Mouse (Mus musculus): ENCODE data around the gene Cars. TPM values are rescaled to one million over a fixed set of nuclear protein-coding genes. Genes with fewer than 3 reads are reported as not detected.
A peak's percentile ranks its signal among the peaks of the same experiment; 100 is the strongest.
"Not testable (repeated sequence)": the region's sequence is repeated elsewhere in the genome, so short reads cannot be mapped to it uniquely, and the experiment has no call there.

The Cars gene
- total RNA-seq, 2 experiments from 2014 or later: 20.4 to 20.6 TPM

- peak; percentile 57 to 69 for DNase-seq
Measured at GRCm38 (mm10) chr7:143587586-143587985, 12.3 kb downstream of the Cars start.

- DNase-seq: peak; percentile 66 to 82
Measured at GRCm38 (mm10) chr7:143583956-143584355, 15.9 kb downstream of the Cars start.

- DNase-seq: no peak
Measured at GRCm38 (mm10) chr7:143583025-143583424, 16.9 kb downstream of the Cars start.

- DNase-seq: no peak
Measured at GRCm38 (mm10) chr7:143575751-143576150, 24.1 kb downstream of the Cars start.

- DNase-seq: no peak
Measured at GRCm38 (mm10) chr7:143565648-143566039, 34.2 kb downstream of the Cars start.

- no peak for DNase-seq
Measured at GRCm38 (mm10) chr7:143565015-143565647, 34.8 kb downstream of the Cars start.

GRCm38 (mm10) chr7:143563787-143564186 lies 36.1 kb downstream of the Cars start:
- DNase-seq: no peak

GRCm38 (mm10) chr7:143557616-143558015 lies 42.3 kb downstream of the Cars start:
- no peak for DNase-seq

GRCm38 (mm10) chr7:143556964-143557610 lies 42.8 kb downstream of the Cars start:
- peak; percentile 43 to 50 for DNase-seq

GRCm38 (mm10) chr7:143549588-143550220 lies 50.2 kb downstream of the Cars start:
- DNase-seq: peak in 1 of 2 experiments; percentile 10

- DNase-seq: peak; percentile 100
Measured at GRCm38 (mm10) chr7:143548976-143549457, 50.9 kb downstream of the Cars start, which contains the start of gene Nap1l4. Gene Nap1l4 (minus strand): TSS chr7:143549106.

GRCm38 (mm10) chr7:143548231-143548961 lies 51.5 kb downstream of the Cars start:
- no peak for DNase-seq

GRCm38 (mm10) chr7:143546554-143546953 lies 53.3 kb downstream of the Cars start:
- no peak for DNase-seq

GRCm38 (mm10) chr7:143544368-143544767 lies 55.5 kb downstream of the Cars start:
- DNase-seq: peak in 1 of 2 experiments; percentile 42

- no peak for DNase-seq
Measured at GRCm38 (mm10) chr7:143538671-143539070, 61.2 kb downstream of the Cars start.

GRCm38 (mm10) chr7:143538229-143538628 lies 61.7 kb downstream of the Cars start:
- DNase-seq: not testable (repeated sequence)

GRCm38 (mm10) chr7:143536251-143536650 lies 63.6 kb downstream of the Cars start:
- DNase-seq: no peak

GRCm38 (mm10) chr7:143533284-143533683 lies 66.6 kb downstream of the Cars start:
- no peak for DNase-seq

GRCm38 (mm10) chr7:143532410-143532809 lies 67.5 kb downstream of the Cars start:
- peak in 1 of 2 experiments; percentile 18 for DNase-seq

GRCm38 (mm10) chr7:143519333-143519732 lies 80.6 kb downstream of the Cars start:
- no peak for DNase-seq

- peak in 1 of 2 experiments; percentile 15 for DNase-seq
Measured at GRCm38 (mm10) chr7:143514416-143514768, 85.5 kb downstream of the Cars start.

GRCm38 (mm10) chr7:143513763-143514415 lies 86.0 kb downstream of the Cars start:
- peak; percentile 63 to 67 for DNase-seq
